Mouse (Mus musculus) ovary, postnatal 14 days (tissue): Measurements from ENCODE around the gene Trip11.
"Not testable (repeated sequence)": the region's sequence is repeated elsewhere in the genome, so short reads cannot be mapped to it uniquely, and the experiment has no call there.

Source experiments
- DNase-seq: peaks from one replicate; pipeline ENCODE4 v3.0.0; 2022; ENCODE audit warnings: low spot score

Gene Trip11

GRCm38 (mm10) chr12:101912626-101913490, at the start of gene Trip11:
Gene Trip11 (minus strand): TSS chr12:101913267.
- peak; percentile 85 for DNase-seq

- DNase-seq: not testable (repeated sequence)
These were observed 46.1 kb upstream of the Trip11 start for GRCm38 (mm10) chr12:101958960-101959780.

GRCm38 (mm10) chr12:101958556-101958955, 45.5 kb upstream of the Trip11 start:
- no peak for DNase-seq

- peak; percentile 95 for DNase-seq
These were observed 45.0 kb upstream of the Trip11 start, which contains the start of gene Atxn3 for GRCm38 (mm10) chr12:101957942-101958544. Gene Atxn3 (minus strand): TSS chr12:101958246.

- no peak for DNase-seq
These were observed 44.2 kb upstream of the Trip11 start for GRCm38 (mm10) chr12:101957079-101957941.

- DNase-seq: not testable (repeated sequence)
These were observed 42.8 kb upstream of the Trip11 start for GRCm38 (mm10) chr12:101955821-101956220.

GRCm38 (mm10) chr12:101948801-101949200, 35.7 kb upstream of the Trip11 start:
- DNase-seq: no peak

- no peak for DNase-seq
These were observed 34.9 kb upstream of the Trip11 start for GRCm38 (mm10) chr12:101947986-101948385.

GRCm38 (mm10) chr12:101937572-101937971, 24.5 kb upstream of the Trip11 start:
- no peak for DNase-seq

- no peak for DNase-seq
These were observed 22.2 kb upstream of the Trip11 start for GRCm38 (mm10) chr12:101935223-101935622.

GRCm38 (mm10) chr12:101928423-101928822, 15.4 kb upstream of the Trip11 start:
- no peak for DNase-seq

- no peak for DNase-seq
These were observed 9.2 kb upstream of the Trip11 start for GRCm38 (mm10) chr12:101922313-101922712.

- no peak for DNase-seq
These were observed 6.8 kb upstream of the Trip11 start for GRCm38 (mm10) chr12:101919847-101920246.

GRCm38 (mm10) chr12:101917165-101917564, 4.1 kb upstream of the Trip11 start:
- DNase-seq: no peak

GRCm38 (mm10) chr12:101911346-101911745, 1.7 kb downstream of the Trip11 start:
- no peak for DNase-seq

GRCm38 (mm10) chr12:101910360-101910759, 2.7 kb downstream of the Trip11 start:
- DNase-seq: no peak

- no peak for DNase-seq
These were observed 7.2 kb downstream of the Trip11 start for GRCm38 (mm10) chr12:101905817-101906216.

- DNase-seq: no peak
These were observed 8.2 kb downstream of the Trip11 start for GRCm38 (mm10) chr12:101904906-101905305.

- no peak for DNase-seq
These were observed 8.9 kb downstream of the Trip11 start for GRCm38 (mm10) chr12:101904170-101904569.

- no peak for DNase-seq
These were observed 13.3 kb downstream of the Trip11 start for GRCm38 (mm10) chr12:101899671-101900245.

- DNase-seq: no peak
These were observed 14.1 kb downstream of the Trip11 start for GRCm38 (mm10) chr12:101898966-101899365.
